Mouse (Mus musculus) liver, postnatal 0 days (tissue): ENCODE measurements at regions not wholly inside any gene's neighbourhood (a gene's known extent, or its start where the extent isn't known, plus 50 kb on each side); places are given as distances from the start of the nearest gene placed in this dataset.

Source experiments
- CTCF ChIP-seq: sonication (generic); IDR thresholded peaks from 2 replicates; pipeline ENCODE4 v1.5.1; 2016; ENCODE audit warnings: antibody characterized with exemption, low read depth
- EP300 ChIP-seq: IDR thresholded peaks from 2 replicates; pipeline ENCODE4 v1.6.1; 2016; ENCODE audit warnings: antibody characterized with exemption, low read depth, mild to moderate bottlenecking

DNA sequence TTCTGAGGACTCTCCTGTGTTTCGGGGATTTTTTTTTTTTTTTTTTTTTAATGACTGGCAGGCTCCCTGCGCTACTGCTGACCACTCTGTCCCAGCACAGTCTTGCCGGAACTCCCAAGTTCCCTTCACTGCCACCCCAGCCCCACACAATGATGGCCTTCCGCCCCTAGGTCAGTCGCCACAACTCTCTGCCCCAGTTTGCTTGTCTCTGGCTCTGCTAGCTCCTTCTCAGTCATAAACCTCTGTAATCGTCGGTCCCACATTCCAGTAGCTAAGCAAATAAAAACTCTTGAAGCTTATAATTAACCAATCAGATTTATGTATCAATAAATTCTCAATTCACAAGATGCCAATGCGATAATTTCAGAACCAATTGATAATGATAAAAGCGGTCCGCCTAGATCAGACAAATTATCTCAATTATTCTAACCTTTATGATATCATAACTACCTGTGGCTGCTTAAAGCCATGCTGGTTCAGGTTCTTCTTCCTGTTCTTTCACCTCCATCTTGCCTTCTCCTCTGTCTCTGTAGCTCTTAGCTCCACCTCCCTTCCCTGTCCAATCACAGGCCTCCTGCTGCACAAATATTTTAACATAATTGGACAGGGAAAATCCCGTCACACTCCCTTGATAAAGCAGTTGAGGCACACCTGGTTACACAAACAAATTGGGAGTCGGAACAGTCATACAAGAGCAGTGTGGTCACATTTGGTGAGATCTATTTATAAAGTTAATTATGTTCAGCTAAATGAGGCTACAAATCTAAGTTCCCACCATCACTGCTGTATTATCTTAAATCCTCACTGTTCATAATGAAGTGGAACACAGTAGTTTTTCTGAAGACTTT is 135.2 kb upstream of the Tars start:
- TF ChIP-seq CTCF (no peak), EP300 (no peak)
